Mouse (Mus musculus) C2C12 (cell line): Measurements from ENCODE around the gene Ss18l1.

Source experiments
- CEBPB ChIP-seq: IDR thresholded peaks from one replicate; pipeline ENCODE4 v1.6.1; 2011; ENCODE audit warnings: low read depth, mild to moderate bottlenecking, control low read depth, moderate library complexity
- CTCF ChIP-seq: IDR thresholded peaks from one replicate; pipeline ENCODE4 v1.5.1; 2011; ENCODE audit not compliant: control insufficient read depth, insufficient read depth, insufficient read length
- FOSL1 ChIP-seq: IDR thresholded peaks from one replicate; pipeline ENCODE4 v1.8.0; 2011; ENCODE audit warnings: mild to moderate bottlenecking, low read length; ENCODE audit not compliant: poor library complexity, insufficient read depth, severe bottlenecking
- MAX ChIP-seq: IDR thresholded peaks from one replicate; pipeline ENCODE4 v1.6.1; 2011; ENCODE audit warnings: mild to moderate bottlenecking, control low read depth
- MYOD1 ChIP-seq: IDR thresholded peaks from one replicate; pipeline ENCODE4 v1.6.1; 2011; ENCODE audit warnings: low read depth; ENCODE audit not compliant: control insufficient read depth, insufficient read length
- MYOG ChIP-seq: IDR thresholded peaks from one replicate; pipeline ENCODE4 v1.6.1; 2011; ENCODE audit not compliant: control insufficient read depth, insufficient read length; ENCODE audit errors: extremely low read depth
- USF1 ChIP-seq: IDR thresholded peaks from one replicate; pipeline ENCODE4 v1.6.1; 2011; ENCODE audit warnings: low read depth, mild to moderate bottlenecking, control low read depth, moderate library complexity

DNA sequence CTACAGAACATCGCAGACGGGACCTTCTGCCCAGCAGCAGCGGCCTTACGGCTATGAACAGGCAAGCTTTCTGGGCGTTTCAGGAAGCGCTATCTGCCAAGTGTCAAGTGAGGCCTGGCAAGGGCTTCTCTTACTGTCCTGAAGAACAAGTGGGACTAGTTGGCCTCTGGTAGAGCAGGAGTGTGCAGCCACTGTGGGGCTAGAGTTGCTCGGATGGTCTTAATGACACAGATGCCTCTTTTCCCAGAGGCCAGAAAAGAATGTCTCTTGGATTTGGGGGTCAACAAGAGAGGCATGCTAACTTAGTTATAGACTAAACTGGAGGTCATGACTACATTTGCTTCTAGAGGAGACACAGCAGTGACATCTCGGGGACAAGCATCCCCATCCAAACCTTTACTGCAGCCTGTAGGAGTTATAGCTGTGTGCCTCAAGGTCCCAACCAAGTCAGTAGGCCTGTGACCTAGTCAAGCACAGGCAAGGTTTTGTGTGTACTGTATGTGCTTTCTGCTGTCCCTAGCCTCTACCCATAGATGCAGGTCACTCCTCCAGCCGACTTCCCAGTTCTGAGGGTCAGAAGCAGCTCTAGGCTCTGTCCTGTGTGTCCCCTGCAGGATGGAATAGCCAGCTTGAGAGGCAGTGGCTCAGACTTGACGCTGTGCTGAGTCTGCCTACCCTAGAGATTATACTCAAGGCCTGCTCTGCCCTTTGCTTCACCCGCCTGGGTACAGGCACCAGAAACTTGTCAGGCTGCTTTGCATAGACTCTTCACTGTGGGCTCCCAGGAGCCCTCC is 21.2 kb downstream of the Ss18l1 start:
- TF ChIP-seq MAX = no peak
- no peak for TF ChIP-seq CTCF
- TF ChIP-seq MYOG = no peak
- TF ChIP-seq USF1 = no peak
- no peak for TF ChIP-seq MYOD1
- no peak for TF ChIP-seq FOSL1
- TF ChIP-seq CEBPB = no peak
